Mouse (Mus musculus): ENCODE results near the gene Abca4.

- TF ChIP-seq POLR2A (IDR thresholded peaks at IDR 0.05; ENCODE audit: control insufficient read depth, low read depth, low read length) (no peak), CTCF (IDR thresholded peaks at IDR 0.05; ENCODE audit: control insufficient read depth, insufficient read depth, insufficient replicate concordance, low read depth, low read length) (no peak)
Observed at GRCm38 (mm10) chr3:122196621-122197298, 152.5 kb downstream of the Abca4 start.
